Mouse (Mus musculus) forebrain, embryonic 14.5 days (tissue): ENCODE measurements around the gene Ppp1r13l. TPM values are rescaled to one million over a fixed set of nuclear protein-coding genes. Genes with fewer than 3 reads are reported as not detected.

ENCODE experiments used
- ATAC-seq: fragments of 200-750 bp; cut with Nextera tagmentation; 2 replicates; pipeline ENCODE4 v1.8.0; 2017; ENCODE audit warnings: mild to moderate bottlenecking, moderate library complexity
- DNase-seq: peaks from one replicate; pipeline ENCODE4 v3.0.0-alpha.2; 2015; ENCODE audit warnings: low spot score
- H3K27ac ChIP-seq: fragments of 300-500 bp; sonication (generic); 2 replicates; pipeline ENCODE4 v1.5.1; 2014; ENCODE audit warnings: low read depth, mild to moderate bottlenecking, control low read depth, low read length, moderate library complexity
- H3K27me3 ChIP-seq: fragments of 300-500 bp; sonication (generic); replicated peaks from 2 replicates; pipeline ENCODE4 v1.6.1; 2014; ENCODE audit warnings: low read length, control low read depth, mixed read lengths; ENCODE audit not compliant: control insufficient read depth, insufficient read depth
- H3K36me3 ChIP-seq: fragments of 300-500 bp; sonication (generic); 2 replicates; pipeline ENCODE4 v1.6.1; 2014; ENCODE audit warnings: low read length, control low read depth; ENCODE audit not compliant: control insufficient read depth, insufficient read depth
- H3K4me1 ChIP-seq: fragments of 300-500 bp; sonication (generic); 2 replicates; pipeline ENCODE4 v1.6.1; 2014; ENCODE audit warnings: antibody characterized with exemption, low read length, control low read depth; ENCODE audit not compliant: control insufficient read depth, insufficient read depth
- H3K4me2 ChIP-seq: fragments of 300-500 bp; sonication (generic); 2 replicates; pipeline ENCODE4 v1.6.1; 2014; ENCODE audit warnings: mild to moderate bottlenecking, control low read depth, low read length
- H3K4me3 ChIP-seq: fragments of 300-500 bp; sonication (generic); 2 replicates; pipeline ENCODE4 v1.5.1; 2014; ENCODE audit warnings: low read depth, low read length, control low read depth
- H3K9ac ChIP-seq: fragments of 300-500 bp; sonication (generic); 2 replicates; pipeline ENCODE4 v1.6.1; 2014; ENCODE audit warnings: mild to moderate bottlenecking, low read length, control low read depth, moderate library complexity
- H3K9me3 ChIP-seq: fragments of 300-500 bp; sonication (generic); replicated peaks from 2 replicates; pipeline ENCODE4 v1.6.1; 2016; ENCODE audit warnings: low read length, control low read depth, mixed read lengths; ENCODE audit not compliant: control insufficient read depth
- WGBS: fragments of 180-500 bp; shearing (Covaris S2); extraction: QIAGEN DNeasy Blood & Tissue Kit; methylation state at CpG from one replicate; pipeline ENCODE4 v1.1.7; 2014; 5-methylcytosine and 5-hydroxymethylcytosine counted together
- polyA plus RNA-seq: library from polyadenylated mRNA; unstranded; fragments of >200 nt; fragmentation: Nextera tagmentation; extraction: Ambion mirVana; gene quantifications from 2 replicates; pipeline ENCODE4 v1.2.1, GENCODE M21; 2014

Gene Ppp1r13l
- polyA plus RNA-seq, 1 experiment from 2014 or later, result 1.3 TPM

GRCm38 (mm10) chr7:19388699-19389413, 29.3 kb downstream of the Ppp1r13l start:
- Histone ChIP-seq H3K9me3 (no peaks in the 10 kb centered on the region), H3K36me3 (peaks cover 98% of the 10 kb centered on the region), H3K4me1 (no peaks in the 10 kb centered on the region), H3K27ac (no peak overlapping the region), H3K27me3 (no peaks in the 10 kb centered on the region), H3K4me3 (no peak overlapping the region), H3K4me2 (no peak overlapping the region), H3K9ac (no peak overlapping the region)
- peak; percentile 27; the same call in 1 of the 2 replicates for ATAC-seq
- WGBS, result 71% methylated on average over 10 of the region's 10 CpGs
- DNase-seq, result no peak

GRCm38 (mm10) chr7:19394484-19394883, 34.9 kb downstream of the Ppp1r13l start:
- no peaks in the 10 kb centered on the region for H3K9me3 ChIP-seq
- no peak overlapping the region for H3K4me3 ChIP-seq
- no peak overlapping the region for H3K4me2 ChIP-seq
- H3K9ac ChIP-seq, result no peak overlapping the region
- no peak for ATAC-seq
- DNase-seq, result no peak
- 90% methylated on average over 8 of the region's 8 CpGs for WGBS
- peaks cover 62% of the 10 kb centered on the region for H3K36me3 ChIP-seq
- no peak overlapping the region for H3K27ac ChIP-seq
- peaks cover 4% of the 10 kb centered on the region; the same call in 1 of the 2 replicates for H3K4me1 ChIP-seq
- 0 out of 2 replicates have a peak, but pooled peaks cover 3% of the 10 kb centered on the region for H3K27me3 ChIP-seq

- ATAC-seq (peak; percentile 41; the same call in 1 of the 2 replicates), DNase-seq (peak; percentile 30)
- H3K27me3 ChIP-seq, result peaks cover 35% of the 10 kb centered on the region
Observed at GRCm38 (mm10) chr7:19399496-19400280, 40.1 kb downstream of the Ppp1r13l start.

GRCm38 (mm10) chr7:19400946-19401345, 41.4 kb downstream of the Ppp1r13l start:
- H3K9ac ChIP-seq, result no peak overlapping the region
- ATAC-seq, result no peak
- 92% methylated on average over 4 of the region's 4 CpGs for WGBS
- no peak overlapping the region for H3K4me2 ChIP-seq
- peaks cover 8% of the 10 kb centered on the region for H3K4me1 ChIP-seq
- no peak overlapping the region for H3K27ac ChIP-seq
- H3K36me3 ChIP-seq, result no peaks in the 10 kb centered on the region
- H3K4me3 ChIP-seq, result no peak overlapping the region
- no peak for DNase-seq
- 0 out of 2 replicates have a peak, but pooled peaks cover 4% of the 10 kb centered on the region for H3K9me3 ChIP-seq
- H3K27me3 ChIP-seq, result peaks cover 41% of the 10 kb centered on the region

More at GRCm38 (mm10) chr7:19399496-19400280, 40.1 kb downstream of the Ppp1r13l start:
- peaks cover 11% of the 10 kb centered on the region for H3K36me3 ChIP-seq
- peak overlapping the region; percentile 50 for H3K4me2 ChIP-seq
- H3K4me3 ChIP-seq, result peak overlapping the region; percentile 19
- peaks cover 8% of the 10 kb centered on the region for H3K4me1 ChIP-seq
- H3K9ac ChIP-seq, result 0 out of 2 replicates have a peak overlapping the region, but pooled peaks have one; percentile 13
- 0 out of 2 replicates have a peak, but pooled peaks cover 4% of the 10 kb centered on the region for H3K9me3 ChIP-seq
- H3K27ac ChIP-seq, result no peak overlapping the region
- WGBS, result 2% methylated on average over 27 of the region's 27 CpGs

- Histone ChIP-seq H3K9ac (no peak overlapping the region), H3K4me1 (peaks cover 8% of the 10 kb centered on the region), H3K4me2 (no peak overlapping the region), H3K36me3 (no peaks in the 10 kb centered on the region), H3K27me3 (peaks cover 44% of the 10 kb centered on the region), H3K9me3 (0 out of 2 replicates have a peak, but pooled peaks cover 4% of the 10 kb centered on the region), H3K4me3 (no peak overlapping the region), H3K27ac (no peak overlapping the region)
- ATAC-seq, result no peak
- no peak for DNase-seq
- 85% methylated on average over 9 of the region's 9 CpGs for WGBS
Observed at GRCm38 (mm10) chr7:19402535-19403112, 43.1 kb downstream of the Ppp1r13l start.

- Histone ChIP-seq H3K36me3 (no peaks in the 10 kb centered on the region), H3K9ac (peak within 1 kb of the TSS; percentile 55), H3K4me1 (peaks cover 8% of the 10 kb centered on the region), H3K27me3 (peaks cover 44% of the 10 kb centered on the region), H3K27ac (no peak within 1 kb of the TSS), H3K9me3 (0 out of 2 replicates have a peak, but pooled peaks cover 4% of the 10 kb centered on the region), H3K4me2 (peak within 1 kb of the TSS; percentile 90), H3K4me3 (peak within 1 kb of the TSS; percentile 49)
- DNase-seq (no peak), ATAC-seq (peak; percentile 30)
- under 1% methylated on average over 61 of the region's 62 CpGs for WGBS
Observed at GRCm38 (mm10) chr7:19403731-19404296, 44.3 kb downstream of the Ppp1r13l start, which contains the start of gene Klc3. Gene Klc3, minus strand, starts transcription at chr7:19404104.

- WGBS, result 51% methylated on average over 7 of the region's 7 CpGs
- Histone ChIP-seq H3K9me3 (0 out of 2 replicates have a peak, but pooled peaks cover 4% of the 10 kb centered on the region), H3K4me1 (peaks cover 4% of the 10 kb centered on the region), H3K27me3 (peaks cover 41% of the 10 kb centered on the region), H3K4me3 (peak within 1 kb of the TSS; percentile 49), H3K27ac (no peak within 1 kb of the TSS), H3K36me3 (no peaks in the 10 kb centered on the region), H3K9ac (peak within 1 kb of the TSS; percentile 55), H3K4me2 (peak within 1 kb of the TSS; percentile 90)
- DNase-seq (no peak), ATAC-seq (no peak)
Observed at GRCm38 (mm10) chr7:19404476-19404875, 44.9 kb downstream of the Ppp1r13l start, which contains the start of gene Ckm. Gene Ckm, plus strand, starts transcription at chr7:19404776.

GRCm38 (mm10) chr7:19405417-19405816, 45.9 kb downstream of the Ppp1r13l start:
- Histone ChIP-seq H3K27ac (no peak overlapping the region), H3K9me3 (0 out of 2 replicates have a peak, but pooled peaks cover 4% of the 10 kb centered on the region), H3K4me3 (no peak overlapping the region), H3K9ac (no peak overlapping the region), H3K36me3 (no peaks in the 10 kb centered on the region), H3K4me1 (peaks cover 4% of the 10 kb centered on the region; the same call in 1 of the 2 replicates), H3K4me2 (no peak overlapping the region), H3K27me3 (peaks cover 38% of the 10 kb centered on the region)
- WGBS, result 3% methylated on average over 19 of the region's 19 CpGs
- ATAC-seq (peak; percentile 66), DNase-seq (peak; percentile 70)
